Mouse (Mus musculus) neural tube, embryonic 11.5 days (tissue): ENCODE measurements at regions not wholly inside any gene's neighbourhood (a gene's known extent, or its start where the extent isn't known, plus 50 kb on each side); places are given as distances from the start of the nearest gene placed in this dataset.
"Not testable (repeated sequence)": the region's sequence is repeated elsewhere in the genome, so short reads cannot be mapped to it uniquely, and the experiment has no call there.

Experiments used
- ATAC-seq: fragments of 200-750 bp; cut with Nextera tagmentation; 2 replicates; pipeline ENCODE4 v1.8.0; 2017; ENCODE audit warnings: moderate number of reproducible peaks, mild to moderate bottlenecking, moderate TSS enrichment, moderate library complexity; ENCODE audit not compliant: insufficient read depth, low FRiP score, low TSS enrichment
- DNase-seq: peaks from one replicate; pipeline ENCODE4 v3.0.0-alpha.2; 2015; ENCODE audit warnings: low spot score
- H3K27ac ChIP-seq: fragments of 300-500 bp; sonication (generic); 2 replicates; pipeline ENCODE4 v1.5.1; 2014; ENCODE audit warnings: low read depth, mild to moderate bottlenecking, low read length
- H3K27me3 ChIP-seq: fragments of 300-500 bp; sonication (generic); 2 replicates; pipeline ENCODE4 v1.6.1; 2014; ENCODE audit warnings: mild to moderate bottlenecking, low read length, mixed read lengths; ENCODE audit not compliant: control insufficient read depth, insufficient read depth
- H3K36me3 ChIP-seq: fragments of 300-500 bp; sonication (generic); 2 replicates; pipeline ENCODE4 v1.6.1; 2014; ENCODE audit warnings: mild to moderate bottlenecking, low read length, moderate library complexity, mixed read lengths; ENCODE audit not compliant: control insufficient read depth, insufficient read depth
- H3K4me1 ChIP-seq: fragments of 300-500 bp; sonication (generic); 2 replicates; pipeline ENCODE4 v1.6.1; 2014; ENCODE audit warnings: low read length, mixed read lengths; ENCODE audit not compliant: control insufficient read depth, insufficient read depth
- H3K4me2 ChIP-seq: fragments of 300-500 bp; sonication (generic); 2 replicates; pipeline ENCODE4 v1.6.1; 2014; ENCODE audit warnings: low read depth, mild to moderate bottlenecking, moderate library complexity
- H3K4me3 ChIP-seq: fragments of 300-500 bp; sonication (generic); 2 replicates; pipeline ENCODE4 v1.5.1; 2014; ENCODE audit warnings: low read depth, low read length
- H3K9ac ChIP-seq: fragments of 300-500 bp; sonication (generic); 2 replicates; pipeline ENCODE4 v1.6.1; 2014; ENCODE audit warnings: mild to moderate bottlenecking, low read length
- H3K9me3 ChIP-seq: fragments of 300-500 bp; sonication (generic); 2 replicates; pipeline ENCODE4 v1.6.1; 2016; ENCODE audit warnings: low read length; ENCODE audit not compliant: control insufficient read depth
- WGBS: fragments of 180-500 bp; shearing (Covaris S2); extraction: QIAGEN DNeasy Blood & Tissue Kit; methylation state at CpG from one replicate; pipeline ENCODE4 v1.1.7; 2014; 5-methylcytosine and 5-hydroxymethylcytosine counted together

GRCm38 (mm10) chr6:31886931-31887330, 163.1 kb upstream of the 1700012A03Rik start:
- H3K4me2 ChIP-seq = no peak overlapping the region
- H3K27ac ChIP-seq = no peak overlapping the region
- peaks cover 9% of the 10 kb centered on the region for H3K4me1 ChIP-seq
- DNase-seq (peak; percentile 84), ATAC-seq (peak; percentile 55)
- no peak overlapping the region for H3K4me3 ChIP-seq
- H3K36me3 ChIP-seq = no peaks in the 10 kb centered on the region
- no peaks in the 10 kb centered on the region for H3K27me3 ChIP-seq
- no peaks in the 10 kb centered on the region for H3K9me3 ChIP-seq
- H3K9ac ChIP-seq = no peak overlapping the region
- WGBS = 1% methylated on average over 4 of the region's 4 CpGs

DNA sequence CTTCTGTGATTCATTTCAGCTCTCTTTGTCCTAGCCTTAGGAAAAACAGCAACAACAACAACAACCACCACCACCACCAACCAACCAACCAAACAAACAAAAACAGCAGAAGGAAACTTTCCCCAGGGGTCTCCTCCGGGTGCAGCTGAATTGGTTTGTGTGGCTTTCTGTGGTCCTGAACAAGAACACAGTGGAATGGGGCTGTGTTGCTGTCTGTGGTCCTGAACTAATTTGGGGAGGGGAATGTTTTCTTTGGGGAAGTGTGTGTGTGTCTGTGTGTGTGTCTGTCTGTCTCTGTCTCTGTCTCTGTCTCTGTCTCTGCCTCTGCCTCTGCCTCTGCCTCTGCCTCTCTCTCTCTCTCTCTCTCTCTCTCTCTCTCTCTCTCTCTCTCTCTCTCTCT, 164.8 kb upstream of the 1700012A03Rik start:
- H3K4me2 ChIP-seq, H3K27ac ChIP-seq, H3K36me3 ChIP-seq, H3K9ac ChIP-seq, H3K27me3 ChIP-seq, H3K4me1 ChIP-seq, ATAC-seq, H3K4me3 ChIP-seq, H3K9me3 ChIP-seq, DNase-seq: not testable (repeated sequence)
- 15% methylated on average over 1 of the region's 1 CpGs for WGBS

DNA sequence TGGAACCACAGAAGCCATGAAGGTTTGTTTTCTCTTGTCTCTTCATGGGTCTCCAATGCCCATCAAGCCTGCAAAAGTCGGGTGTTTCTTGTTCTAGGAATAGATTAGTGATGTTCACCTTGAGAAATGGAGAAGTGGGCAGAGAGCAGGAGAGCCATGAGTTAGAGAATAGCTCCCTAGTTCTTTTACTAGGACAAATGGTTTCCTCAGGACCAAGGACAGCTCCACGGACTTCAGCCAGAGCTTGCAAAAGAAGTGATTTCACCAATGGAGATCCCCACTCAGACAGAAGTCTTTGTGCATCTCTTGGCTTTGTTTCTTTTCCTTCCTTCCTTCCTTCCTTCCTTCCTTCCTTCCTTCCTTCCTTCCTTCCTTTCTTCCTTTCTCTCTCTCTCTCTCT, 166.3 kb upstream of the 1700012A03Rik start:
- 22% methylated on average over 2 of the region's 2 CpGs for WGBS
- H3K27ac ChIP-seq = no peak overlapping the region
- H3K27me3 ChIP-seq = no peaks in the 10 kb centered on the region
- no peaks in the 10 kb centered on the region for H3K9me3 ChIP-seq
- H3K9ac ChIP-seq = no peak overlapping the region
- no peaks in the 10 kb centered on the region for H3K36me3 ChIP-seq
- ATAC-seq (no peak), DNase-seq (peak; percentile 41)
- H3K4me2 ChIP-seq = no peak overlapping the region
- no peak overlapping the region for H3K4me3 ChIP-seq
- H3K4me1 ChIP-seq = peaks cover 9% of the 10 kb centered on the region

DNA sequence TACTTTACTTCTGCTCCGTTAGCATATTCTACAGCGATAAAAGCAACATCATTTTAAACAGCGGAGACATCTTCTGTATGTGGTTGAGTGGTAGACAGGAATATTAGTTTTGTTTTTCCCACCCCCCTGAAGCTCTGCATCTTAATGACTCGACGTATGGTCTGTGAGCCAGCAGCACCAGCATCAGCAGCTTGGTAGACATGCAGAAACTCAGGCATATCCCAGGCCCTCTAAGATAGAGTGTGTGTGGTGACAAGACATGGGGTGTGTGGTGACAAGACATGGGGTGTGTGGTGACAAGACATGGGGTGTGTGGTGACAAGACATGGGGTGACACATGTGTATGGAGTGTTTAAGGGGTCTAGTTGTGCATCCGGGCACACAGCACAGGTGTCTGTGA, 175.4 kb upstream of the 1700012A03Rik start:
- Histone ChIP-seq H3K27ac (no peak overlapping the region), H3K4me2 (no peak overlapping the region), H3K9ac (no peak overlapping the region), H3K36me3 (no peaks in the 10 kb centered on the region), H3K9me3 (no peaks in the 10 kb centered on the region), H3K4me3 (no peak overlapping the region), H3K4me1 (no peaks in the 10 kb centered on the region), H3K27me3 (no peaks in the 10 kb centered on the region)
- DNase-seq (no peak), ATAC-seq (no peak)
- WGBS = 94% methylated on average over 6 of the region's 6 CpGs

GRCm38 (mm10) chr6:31873911-31874310, 176.1 kb upstream of the 1700012A03Rik start:
- no peak for ATAC-seq
- Histone ChIP-seq H3K27me3 (no peaks in the 10 kb centered on the region), H3K4me1 (no peaks in the 10 kb centered on the region), H3K9ac (no peak overlapping the region), H3K36me3 (no peaks in the 10 kb centered on the region), H3K4me2 (no peak overlapping the region), H3K4me3 (no peak overlapping the region), H3K9me3 (no peaks in the 10 kb centered on the region), H3K27ac (no peak overlapping the region)
- 50% methylated on average over 1 of the region's 1 CpGs for WGBS
- DNase-seq = no peak

- Histone ChIP-seq H3K4me3 (no peak overlapping the region), H3K9me3 (no peaks in the 10 kb centered on the region), H3K4me1 (no peaks in the 10 kb centered on the region), H3K4me2 (no peak overlapping the region), H3K27ac (no peak overlapping the region), H3K9ac (no peak overlapping the region), H3K27me3 (no peaks in the 10 kb centered on the region), H3K36me3 (no peaks in the 10 kb centered on the region)
- no peak for ATAC-seq
- DNase-seq = no peak
- WGBS = 89% methylated on average over 3 of the region's 3 CpGs
These were observed 178.3 kb upstream of the 1700012A03Rik start for GRCm38 (mm10) chr6:31871766-31872165.

DNA sequence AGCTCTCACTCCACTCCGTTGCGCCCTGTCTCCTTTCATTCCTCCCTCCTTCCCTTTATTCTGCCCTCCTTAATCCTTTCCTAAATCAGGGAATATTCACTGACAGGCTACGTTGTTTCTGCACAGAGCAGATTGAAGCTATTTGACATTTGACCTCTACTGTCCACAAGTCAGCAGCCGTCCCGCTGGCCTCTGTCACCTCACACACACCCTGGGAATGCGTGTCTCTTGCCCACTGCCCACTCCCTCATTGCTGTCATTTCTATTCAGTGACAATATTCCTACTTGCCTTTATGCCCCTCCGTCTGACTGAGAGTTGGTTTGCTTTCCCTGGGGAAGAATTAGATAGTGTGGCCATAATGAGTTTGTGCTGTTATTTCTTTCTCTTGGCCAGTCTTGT, 188.1 kb upstream of the 1700012A03Rik start:
- DNase-seq = no peak

GRCm38 (mm10) chr6:31859621-31860020, 190.4 kb upstream of the 1700012A03Rik start:
- Histone ChIP-seq H3K9me3 (no peaks in the 10 kb centered on the region), H3K27ac (no peak overlapping the region), H3K36me3 (no peaks in the 10 kb centered on the region), H3K27me3 (no peaks in the 10 kb centered on the region), H3K9ac (no peak overlapping the region), H3K4me1 (no peaks in the 10 kb centered on the region), H3K4me2 (no peak overlapping the region), H3K4me3 (no peak overlapping the region)
- ATAC-seq (no peak), DNase-seq (no peak)
- WGBS = 90% methylated on average over 3 of the region's 3 CpGs

More for the DNA sequence above, 188.1 kb upstream of the 1700012A03Rik start:
- 37% methylated on average over 7 of the region's 7 CpGs for WGBS
- ATAC-seq = no peak
- Histone ChIP-seq H3K27ac (0 out of 2 replicates have a peak overlapping the region, but pooled peaks have one; percentile 14), H3K36me3 (no peaks in the 10 kb centered on the region), H3K9ac (no peak overlapping the region), H3K4me3 (no peak overlapping the region), H3K4me2 (no peak overlapping the region), H3K27me3 (no peaks in the 10 kb centered on the region), H3K4me1 (no peaks in the 10 kb centered on the region), H3K9me3 (no peaks in the 10 kb centered on the region)

GRCm38 (mm10) chr6:31854261-31854660, 195.8 kb upstream of the 1700012A03Rik start:
- no peaks in the 10 kb centered on the region for H3K9me3 ChIP-seq
- DNase-seq (no peak), ATAC-seq (no peak)
- no peak overlapping the region for H3K4me3 ChIP-seq
- no peak overlapping the region for H3K9ac ChIP-seq
- H3K4me1 ChIP-seq = no peaks in the 10 kb centered on the region
- H3K27ac ChIP-seq = no peak overlapping the region
- no peak overlapping the region for H3K4me2 ChIP-seq
- no peaks in the 10 kb centered on the region for H3K36me3 ChIP-seq
- 96% methylated on average over 14 of the region's 16 CpGs for WGBS
- H3K27me3 ChIP-seq = no peaks in the 10 kb centered on the region
